Mouse (Mus musculus) ES-Bruce4 (cell line): ENCODE data around the gene Efcab3.

Source experiments
- CTCF ChIP-seq: IDR thresholded peaks from one replicate; pipeline ENCODE4 v1.8.1; 2011; ENCODE audit warnings: low read depth, low read length
- EP300 ChIP-seq: IDR thresholded peaks from 2 replicates; pipeline ENCODE4 v1.6.1; 2011; ENCODE audit warnings: low read depth, low read length; ENCODE audit not compliant: insufficient read depth
- POLR2A ChIP-seq: IDR thresholded peaks from one replicate; pipeline ENCODE4 v1.8.1; 2011; ENCODE audit warnings: low read length; ENCODE audit not compliant: insufficient read depth

DNA sequence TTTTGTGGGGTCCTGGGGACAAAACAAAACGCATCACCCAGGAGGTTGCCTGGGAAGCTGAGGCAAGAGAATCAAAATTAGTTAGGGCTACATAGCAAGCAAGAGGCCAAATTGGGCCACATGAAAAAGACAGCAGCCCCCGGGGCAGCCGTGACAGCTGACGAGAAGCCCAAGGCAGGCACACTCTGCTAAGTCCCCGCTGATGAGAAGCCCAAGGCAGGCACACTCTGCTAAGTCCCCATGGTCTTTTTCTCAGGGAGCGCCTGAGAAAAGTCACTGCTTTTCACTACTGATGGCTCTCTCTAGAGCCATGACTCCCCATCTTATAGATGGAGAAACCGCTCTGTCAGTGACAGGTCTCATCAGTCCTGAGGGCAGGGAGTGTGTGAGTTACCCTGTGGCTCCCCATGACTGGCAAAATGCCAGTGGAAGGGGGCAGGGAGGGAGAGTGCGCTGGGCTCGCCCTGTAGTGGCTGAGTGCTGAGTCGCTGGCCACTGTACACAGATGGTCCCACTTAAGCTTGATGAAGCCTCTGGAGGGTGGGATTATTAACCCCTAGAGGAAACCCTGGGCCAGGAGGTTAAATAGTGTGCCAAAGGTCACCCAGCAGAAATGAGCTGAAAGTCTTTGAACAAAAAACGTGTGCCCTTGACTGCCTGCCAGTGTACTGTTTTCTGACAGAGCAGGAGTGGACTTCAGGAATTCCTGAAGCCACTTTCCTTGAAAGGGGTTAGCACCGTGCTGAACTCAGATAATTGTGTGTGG, 89.9 kb downstream of the Efcab3 start:
- TF ChIP-seq CTCF (no peak), POLR2A (no peak), EP300 (no peak)
